Mouse (Mus musculus) liver, postnatal 0 days (tissue): ENCODE data around the gene Pomgnt1. TPM values are rescaled to one million over a fixed set of nuclear protein-coding genes. Genes with fewer than 3 reads are reported as not detected.

Experiments
- ATAC-seq: fragments of 200-750 bp; cut with Nextera tagmentation; 2 replicates; pipeline ENCODE4 v1.8.0; 2017; ENCODE audit warnings: mild to moderate bottlenecking, moderate library complexity
- DNase-seq: peaks from one replicate; pipeline ENCODE4 v3.0.0-alpha.2; 2016
- H3K27ac ChIP-seq: fragments of 300-500 bp; sonication (generic); 2 replicates; pipeline ENCODE4 v1.5.1; 2014; ENCODE audit warnings: antibody characterized with exemption, moderate library complexity, mild to moderate bottlenecking, low read depth
- H3K27me3 ChIP-seq: fragments of 300-500 bp; sonication (generic); 2 replicates; pipeline ENCODE4 v1.6.1; 2014; ENCODE audit warnings: low read length, control low read depth, mixed read lengths; ENCODE audit not compliant: insufficient read depth
- H3K36me3 ChIP-seq: fragments of 300-500 bp; sonication (generic); replicated peaks from 2 replicates; pipeline ENCODE4 v1.6.1; 2014; ENCODE audit warnings: mild to moderate bottlenecking, control low read depth, low read length, moderate library complexity, mixed read lengths; ENCODE audit not compliant: insufficient read depth
- H3K4me1 ChIP-seq: fragments of 300-500 bp; sonication (generic); 2 replicates; pipeline ENCODE4 v1.6.1; 2014; ENCODE audit warnings: antibody characterized with exemption, mild to moderate bottlenecking, control low read depth; ENCODE audit not compliant: insufficient read depth
- H3K4me2 ChIP-seq: fragments of 300-500 bp; sonication (generic); 2 replicates; pipeline ENCODE4 v1.6.1; 2014; ENCODE audit warnings: low read depth, mild to moderate bottlenecking, low read length, moderate library complexity, mixed read lengths
- H3K4me3 ChIP-seq: fragments of 300-500 bp; sonication (generic); 2 replicates; pipeline ENCODE4 v1.5.1; 2014; ENCODE audit warnings: low read depth, low read length
- H3K9ac ChIP-seq: fragments of 300-500 bp; sonication (generic); replicated peaks from 2 replicates; pipeline ENCODE4 v1.6.1; 2014; ENCODE audit warnings: mild to moderate bottlenecking, moderate library complexity
- H3K9me3 ChIP-seq: fragments of 300-500 bp; sonication (generic); 2 replicates; pipeline ENCODE4 v1.6.1; 2016; ENCODE audit warnings: mild to moderate bottlenecking, control low read depth, low read length, mixed read lengths
- CTCF ChIP-seq: sonication (generic); IDR thresholded peaks from 2 replicates; pipeline ENCODE4 v1.5.1; 2016; ENCODE audit warnings: antibody characterized with exemption, low read depth
- EP300 ChIP-seq: IDR thresholded peaks from 2 replicates; pipeline ENCODE4 v1.6.1; 2016; ENCODE audit warnings: antibody characterized with exemption, low read depth, mild to moderate bottlenecking
- WGBS: fragments of 180-500 bp; shearing (Covaris S2); extraction: QIAGEN DNeasy Blood & Tissue Kit; methylation state at CpG from one replicate; pipeline ENCODE4 v1.1.7; 2014; ENCODE audit not compliant: insufficient replicate concordance; 5-methylcytosine and 5-hydroxymethylcytosine counted together
- polyA plus RNA-seq: library from polyadenylated mRNA; unstranded; fragments of >200 nt; fragmentation: Nextera tagmentation; extraction: Ambion mirVana; gene quantifications from 2 replicates; pipeline ENCODE4 v1.2.1, GENCODE M21; 2015

The Pomgnt1 gene
- polyA plus RNA-seq, 1 experiment from 2014 or later, result 9.2 TPM

GRCm38 (mm10) chr4:116182745-116183144, 59.1 kb downstream of the Pomgnt1 start:
- no peaks in the 10 kb centered on the region for H3K36me3 ChIP-seq
- H3K4me2 ChIP-seq, result no peak overlapping the region
- peaks cover 4% of the 10 kb centered on the region; the same call in 1 of the 2 replicates for H3K27me3 ChIP-seq
- 25% methylated on average over 12 of the region's 12 CpGs for WGBS
- H3K27ac ChIP-seq, result no peak overlapping the region
- no peak for TF ChIP-seq CTCF
- TF ChIP-seq EP300, result no peak
- H3K4me1 ChIP-seq, result no peaks in the 10 kb centered on the region
- H3K9me3 ChIP-seq, result no peaks in the 10 kb centered on the region
- no peak overlapping the region for H3K9ac ChIP-seq
- ATAC-seq (no peak), DNase-seq (no peak)
- H3K4me3 ChIP-seq, result no peak overlapping the region

DNA sequence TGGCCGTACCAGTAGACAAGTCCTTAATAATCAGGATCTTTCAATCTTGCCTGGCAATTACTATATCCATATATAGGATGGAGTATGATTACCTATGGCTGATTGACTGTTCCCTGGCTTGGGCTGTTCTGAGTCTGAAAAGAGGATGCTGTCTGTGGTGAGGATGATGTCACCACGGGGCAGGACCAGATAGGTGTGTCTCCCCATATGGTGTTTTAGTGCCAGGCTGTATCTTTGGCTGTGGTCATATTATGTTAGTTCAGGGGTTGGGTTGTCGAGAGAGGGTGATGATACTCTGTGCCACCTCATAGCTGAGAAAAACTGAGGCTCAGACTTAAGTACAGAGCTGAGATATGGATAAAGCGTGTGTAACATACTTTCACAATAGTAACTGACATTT, 61.4 kb downstream of the Pomgnt1 start:
- TF ChIP-seq EP300, result no peak
- ATAC-seq, result no peak
- H3K27ac ChIP-seq, result no peak overlapping the region
- DNase-seq, result no peak
- H3K9ac ChIP-seq, result no peak overlapping the region
- H3K4me1 ChIP-seq, result no peaks in the 10 kb centered on the region
- no peaks in the 10 kb centered on the region for H3K36me3 ChIP-seq
- no peaks in the 10 kb centered on the region for H3K9me3 ChIP-seq
- no peak overlapping the region for H3K4me3 ChIP-seq
- WGBS, result 69% methylated on average over 4 of the region's 4 CpGs
- H3K27me3 ChIP-seq, result peaks cover 4% of the 10 kb centered on the region; the same call in 1 of the 2 replicates
- H3K4me2 ChIP-seq, result no peak overlapping the region

- WGBS, result 43% methylated on average over 4 of the region's 4 CpGs
- Histone ChIP-seq H3K9me3 (no peaks in the 10 kb centered on the region), H3K9ac (no peak overlapping the region), H3K36me3 (no peaks in the 10 kb centered on the region), H3K4me2 (no peak overlapping the region), H3K27ac (no peak overlapping the region), H3K27me3 (no peaks in the 10 kb centered on the region), H3K4me1 (peaks cover 4% of the 10 kb centered on the region; the same call in 1 of the 2 replicates), H3K4me3 (no peak overlapping the region)
- DNase-seq (no peak), ATAC-seq (no peak)
- TF ChIP-seq EP300 (no peak), CTCF (no peak)
These were observed 68.7 kb downstream of the Pomgnt1 start for GRCm38 (mm10) chr4:116192286-116192835.

DNA sequence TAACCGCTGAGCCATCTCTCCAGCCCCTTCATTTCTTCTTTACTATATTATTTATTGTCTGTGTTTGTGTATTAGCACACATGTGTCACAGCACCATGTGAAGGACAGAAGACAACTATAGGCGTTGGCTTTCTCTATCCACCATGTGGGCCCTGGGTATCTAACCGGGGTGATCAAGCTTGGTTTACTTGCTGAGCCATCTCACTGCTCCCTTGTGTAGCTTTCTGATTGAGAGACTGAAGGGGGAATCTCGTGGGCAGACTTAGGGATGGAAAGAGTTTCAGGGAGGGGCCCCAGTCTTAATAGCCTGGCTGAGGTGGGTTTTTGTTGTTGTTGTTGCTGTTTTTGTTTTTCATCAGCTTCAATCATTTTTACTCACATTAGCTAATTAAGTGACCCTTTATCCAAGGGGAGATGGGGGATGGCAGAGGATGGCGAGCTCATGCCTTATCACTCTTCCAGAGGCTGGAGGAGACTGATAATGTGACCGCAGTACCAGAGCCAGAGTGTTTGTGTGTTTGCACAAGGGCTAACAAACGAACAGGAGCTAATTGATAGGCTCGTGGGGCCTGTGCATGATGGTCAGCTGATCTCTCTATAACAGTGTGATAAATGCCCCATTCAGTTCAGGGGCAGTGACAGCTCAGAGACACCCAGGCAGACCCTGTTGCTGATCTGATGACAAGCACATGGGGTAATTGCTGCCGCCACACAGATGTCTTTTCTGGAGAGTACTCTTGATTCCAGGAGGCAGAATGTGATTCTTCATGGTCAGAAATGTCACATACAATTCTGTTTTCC, 70.1 kb downstream of the Pomgnt1 start:
- H3K4me3 ChIP-seq, result no peak overlapping the region
- TF ChIP-seq CTCF, result no peak
- peak; percentile 93 for TF ChIP-seq EP300
- WGBS, result 39% methylated on average over 9 of the region's 9 CpGs
- H3K9me3 ChIP-seq, result no peaks in the 10 kb centered on the region
- peak overlapping the region; percentile 60 for H3K27ac ChIP-seq
- no peak overlapping the region for H3K9ac ChIP-seq
- peak; percentile 96 for ATAC-seq
- H3K36me3 ChIP-seq, result no peaks in the 10 kb centered on the region
- H3K4me2 ChIP-seq, result peak overlapping the region; percentile 33; the same call in 1 of the 2 replicates
- H3K4me1 ChIP-seq, result peaks cover 4% of the 10 kb centered on the region; the same call in 1 of the 2 replicates
- peak; percentile 34 for DNase-seq
- no peaks in the 10 kb centered on the region for H3K27me3 ChIP-seq

- ATAC-seq, result no peak
- no peak for DNase-seq
- no peak overlapping the region for H3K27ac ChIP-seq
These were observed 74.8 kb downstream of the Pomgnt1 start for GRCm38 (mm10) chr4:116198422-116198821.

DNA sequence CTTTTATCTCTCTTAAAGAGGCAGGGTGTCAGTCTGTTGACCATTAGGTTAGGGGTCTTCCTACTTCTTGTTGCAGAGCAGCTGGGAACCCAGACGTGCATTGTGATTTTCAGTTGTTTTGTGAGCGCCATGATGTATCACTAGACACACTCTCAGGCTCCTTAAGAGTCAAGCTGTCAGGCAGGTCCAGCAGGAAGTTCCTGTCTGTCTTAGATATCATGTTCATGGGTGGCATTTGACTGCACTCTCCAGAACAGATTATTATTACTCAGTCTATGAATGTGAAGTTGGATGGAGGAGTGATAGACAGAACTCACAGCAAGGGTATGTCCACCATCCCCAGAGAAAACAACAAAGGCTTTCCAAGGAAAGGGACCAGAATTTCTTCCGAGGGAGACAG, 80.8 kb downstream of the Pomgnt1 start:
- TF ChIP-seq EP300, result no peak
- no peak for TF ChIP-seq CTCF
- Histone ChIP-seq H3K27me3 (no peaks in the 10 kb centered on the region), H3K4me2 (no peak overlapping the region), H3K4me3 (no peak overlapping the region), H3K36me3 (no peaks in the 10 kb centered on the region), H3K9ac (no peak overlapping the region), H3K9me3 (no peaks in the 10 kb centered on the region), H3K4me1 (no peaks in the 10 kb centered on the region), H3K27ac (no peak overlapping the region)
- 55% methylated on average over 3 of the region's 3 CpGs for WGBS
- ATAC-seq (no peak), DNase-seq (no peak)

More at GRCm38 (mm10) chr4:116198422-116198821, 74.8 kb downstream of the Pomgnt1 start:
- no peak overlapping the region for H3K4me2 ChIP-seq
- TF ChIP-seq EP300, result no peak
- peak; percentile 52 for TF ChIP-seq CTCF
- H3K36me3 ChIP-seq, result no peaks in the 10 kb centered on the region
- H3K27me3 ChIP-seq, result no peaks in the 10 kb centered on the region
- no peak overlapping the region for H3K4me3 ChIP-seq
- 55% methylated on average over 2 of the region's 2 CpGs for WGBS
- no peaks in the 10 kb centered on the region for H3K4me1 ChIP-seq
- no peaks in the 10 kb centered on the region for H3K9me3 ChIP-seq
- no peak overlapping the region for H3K9ac ChIP-seq
